In the genomic region with DNA sequence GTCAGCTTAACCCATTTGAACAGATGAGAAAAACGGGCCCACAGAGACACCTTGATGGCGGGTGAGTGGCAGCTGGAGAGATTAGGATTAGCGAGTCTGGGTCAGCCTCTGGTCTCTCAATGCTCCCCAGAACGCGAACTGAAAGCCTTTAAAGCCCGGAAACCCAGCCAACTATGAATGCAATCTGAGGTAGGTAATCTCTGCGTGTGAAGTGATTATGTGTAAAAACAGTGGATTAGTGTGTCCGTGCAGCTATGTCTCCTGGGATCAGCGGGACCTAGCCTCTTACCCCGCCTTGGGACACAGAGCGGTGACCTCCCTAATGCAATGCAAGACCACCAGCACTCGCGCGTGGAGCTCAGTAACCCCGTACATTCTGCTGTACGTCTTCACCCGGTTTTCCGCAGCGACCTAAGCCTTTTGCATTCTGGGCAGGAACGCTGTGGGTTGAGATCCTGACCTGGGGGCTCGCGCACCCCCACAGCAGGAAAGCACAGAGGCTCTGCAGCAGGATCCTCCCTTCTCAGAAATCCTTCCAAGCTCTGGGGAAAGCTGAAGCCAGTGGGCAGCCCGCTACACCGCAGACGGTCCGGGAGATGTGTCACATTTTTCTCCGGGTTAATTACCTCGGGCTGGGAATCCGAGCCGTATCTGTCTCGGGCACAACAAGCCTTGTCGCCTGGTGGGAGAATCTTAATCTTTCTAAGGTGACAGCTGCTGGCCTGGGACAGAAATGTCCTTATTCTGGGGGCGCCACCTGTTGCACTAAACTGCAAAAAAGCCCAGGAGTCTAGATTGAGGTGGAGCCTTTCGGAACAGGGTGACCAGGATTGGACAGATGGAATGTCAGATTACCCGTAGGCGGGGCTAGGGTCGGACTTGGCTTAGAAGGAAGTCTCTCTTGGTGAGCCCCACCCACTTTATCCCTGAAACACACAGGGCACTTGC, we compare ENCODE assay signal across 7 mouse cellular contexts. TPM values are rescaled to one million over a fixed set of nuclear protein-coding genes. Genes with fewer than 3 reads are reported as not detected.
DNase-seq lines count a peak whose midpoint lies in the region; ATAC-seq and TF ChIP-seq lines count a peak whose summit lies in the region.

A gene (plus strand): TSS at position 940 of the 948 bp plus-strand sequence.

- H3K9me3 ChIP-seq in intestine, embryonic 14.5 days (ENCODE audit: control insufficient read depth, low read length), result no peaks in the 10 kb centered on the region
- no peaks in the 10 kb centered on the region for H3K9me3 ChIP-seq in midbrain, embryonic 10.5 days (replicated peaks)

- peak within 1 kb of the TSS; percentile 90 for H3K4me2 ChIP-seq in intestine, embryonic 14.5 days (ENCODE audit: low read length)

- no peaks in the 10 kb centered on the region for H3K36me3 ChIP-seq in intestine, embryonic 14.5 days (ENCODE audit: control insufficient read depth, insufficient read depth, low read length)
- no peaks in the 10 kb centered on the region for H3K36me3 ChIP-seq in midbrain, embryonic 10.5 days
- H3K36me3 ChIP-seq in small intestine, adult 2 months (ENCODE audit: control insufficient read depth, insufficient read depth, low read length), result no peaks in the 10 kb centered on the region

- H3K9ac ChIP-seq in intestine, embryonic 14.5 days (ENCODE audit: low read length), result peak within 1 kb of the TSS; percentile 37; the same call in 1 of the 2 replicates

- no peak for TF ChIP-seq CTCF in small intestine, adult 2 months (IDR thresholded peaks at IDR 0.05; ENCODE audit: extremely low read depth, insufficient read length, insufficient replicate concordance, low read depth, low read length)

- peak within 1 kb of the TSS; percentile 44 for H3K4me3 ChIP-seq in intestine, embryonic 14.5 days (ENCODE audit: low read depth, low read length)
- H3K4me3 ChIP-seq in midbrain, embryonic 10.5 days, result peak within 1 kb of the TSS; percentile 63
- H3K4me3 ChIP-seq in small intestine, adult 2 months (ENCODE audit: low read depth, low read length), result peak within 1 kb of the TSS; percentile 65

- no peak for TF ChIP-seq POLR2A in small intestine, adult 2 months (IDR thresholded peaks at IDR 0.05; ENCODE audit: low read depth, low read length)

- WGBS in intestine, embryonic 14.5 days, result 4% methylated on average over 37 of the region's 37 CpGs
- 2% methylated on average over 37 of the region's 37 CpGs for WGBS in midbrain, embryonic 10.5 days
- 5% methylated on average over 37 of the region's 37 CpGs for WGBS in small intestine, adult 2 months

- peaks cover 11% of the 10 kb centered on the region; the same call in 1 of the 2 replicates for H3K27me3 ChIP-seq in intestine, embryonic 14.5 days (replicated peaks; ENCODE audit: control insufficient read depth, insufficient read depth, low read length)
- peaks cover 40% of the 10 kb centered on the region for H3K27me3 ChIP-seq in midbrain, embryonic 10.5 days (ENCODE audit: low read depth, poor library complexity, severe bottlenecking)
- peaks cover 3% of the 10 kb centered on the region; the same call in 1 of the 2 replicates for H3K27me3 ChIP-seq in small intestine, adult 2 months (ENCODE audit: control insufficient read depth, insufficient read depth, low read length)

- 0 out of 2 replicates have a peak, but pooled peaks cover 6% of the 10 kb centered on the region for H3K4me1 ChIP-seq in intestine, embryonic 14.5 days (replicated peaks; ENCODE audit: control insufficient read depth, insufficient read depth, low read length)
- peaks cover 14% of the 10 kb centered on the region for H3K4me1 ChIP-seq in midbrain, embryonic 10.5 days
- peaks cover 3% of the 10 kb centered on the region; the same call in 1 of the 2 replicates for H3K4me1 ChIP-seq in small intestine, adult 2 months (ENCODE audit: control insufficient read depth, insufficient read depth, insufficient read length, low read length)

- peak; percentile 95 for ATAC-seq in intestine, embryonic 14.5 days (replicated peaks; ENCODE audit: low FRiP score, low TSS enrichment, low read depth)

- intact Hi-C loops in gastrocnemius, postnatal 36 days (cut with DNase I), result no loop called here
- intact Hi-C loops in left cerebral cortex, postnatal 36 days (cut with DNase I), result no loop called here

- no peak within 1 kb of the TSS for H3K27ac ChIP-seq in intestine, embryonic 14.5 days (ENCODE audit: low read depth)
- H3K27ac ChIP-seq in midbrain, embryonic 10.5 days (replicated peaks), result 0 out of 2 replicates have a peak within 1 kb of the TSS, but pooled peaks have one; percentile 20
- H3K27ac ChIP-seq in small intestine, adult 2 months (ENCODE audit: insufficient read depth, low read depth, low read length), result no peak within 1 kb of the TSS

- peak; percentile 70 to 74 for DNase-seq in adrenal gland, adult 18-20 months (ENCODE audit: low spot score in 2 of 2)
- DNase-seq in embryo, embryonic 9.5 days (ENCODE audit: extremely low spot score), result peak; percentile 78
- DNase-seq in gastrocnemius, postnatal 36 days, result peak; percentile 77 to 78
- peak; percentile 80 for DNase-seq in intestine, embryonic 14.5 days (ENCODE audit: low spot score)
- peak; percentile 42 for DNase-seq in left cerebral cortex, postnatal 36 days (ENCODE audit: low spot score in 2 of 2)
- peak; percentile 73 for DNase-seq in midbrain, embryonic 10.5 days (ENCODE audit: low spot score)

RNA-seq across cellular contexts. Expression of the gene that starts here (rescaled TPM):
- total RNA-seq in adrenal gland, adult 18-20 months (2021), result 10 to 100 TPM; 29.8 to 32.0 TPM
- 1 to 10 TPM; 5.4 to 7.8 TPM for total RNA-seq in gastrocnemius, postnatal 36 days (2021)
- polyA plus RNA-seq in intestine, embryonic 14.5 days (2014; fragmentation: Nextera tagmentation; extraction: Ambion mirVana), result 90.6 and 99.5 TPM in 2 replicates
- 10 to 100 TPM; 61.4 to 63.7 TPM for total RNA-seq in left cerebral cortex, postnatal 36 days (2021)
- 149 and 156 TPM in 2 replicates for polyA plus RNA-seq in midbrain, embryonic 10.5 days (2016; fragmentation: Nextera tagmentation; extraction: Ambion mirVana)
- polyA plus RNA-seq in small intestine, adult 2 months (2012; rRNA removed), result 20.4 and 21.8 TPM in 2 replicates
